Mouse (Mus musculus): ENCODE data around the gene Timm23.

DNA sequence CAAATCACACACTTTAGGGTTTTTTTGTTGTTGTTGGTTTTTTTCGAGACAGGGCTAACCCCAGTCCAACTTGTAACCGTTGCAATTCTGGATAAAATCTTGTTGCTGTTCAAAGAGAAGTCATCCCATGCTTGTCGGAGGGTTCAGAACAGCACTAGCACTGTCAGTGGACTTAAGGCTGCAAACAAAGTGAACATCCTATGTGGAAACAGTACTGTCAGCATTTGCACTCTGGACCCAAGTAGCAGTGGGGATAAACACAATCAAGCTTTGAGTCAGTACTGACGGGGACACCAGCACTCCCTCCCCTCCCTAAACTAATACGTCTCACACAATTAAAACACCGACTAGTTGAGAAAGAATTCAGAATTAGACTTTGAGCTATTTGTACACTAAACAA is 20.8 kb downstream of the Timm23 start:
- TF ChIP-seq POLR2A (IDR thresholded peaks at IDR 0.05; ENCODE audit: extremely low read depth, insufficient read depth, low read length), result no peak
- no peak for TF ChIP-seq CTCF (IDR thresholded peaks at IDR 0.05; ENCODE audit: low read depth, low read length)

All from liver, adult 2 months (tissue).